Mouse (Mus musculus): ENCODE results near the gene Dcp1b. TPM values are rescaled to one million over a fixed set of nuclear protein-coding genes. Genes with fewer than 3 reads are reported as not detected.

The Dcp1b gene
- polyA plus RNA-seq, 1 experiment from 2014 or later, result 6.7 TPM

DNA sequence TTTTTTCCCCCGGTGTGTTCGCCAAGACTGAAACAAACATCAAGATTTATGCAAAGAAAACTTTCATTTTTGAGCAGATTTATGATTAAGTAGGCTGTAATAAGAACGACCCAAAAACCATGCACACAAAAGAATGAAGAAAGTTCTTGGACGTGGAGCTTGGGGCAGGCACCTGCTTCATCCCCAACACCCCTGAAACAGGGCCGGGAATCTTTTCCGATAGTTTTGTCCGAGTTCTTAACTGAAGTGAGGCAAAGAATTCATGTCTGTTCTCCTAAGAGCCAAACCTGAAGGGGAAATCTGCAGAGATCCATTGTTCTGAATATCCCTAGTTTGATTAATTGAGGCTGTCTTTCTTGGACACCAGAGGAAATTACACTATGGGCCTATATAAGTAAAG lies 1.1 kb downstream of the Dcp1b start:
- no peak overlapping the region for H3K9ac ChIP-seq
- 72% methylated on average over 7 of the region's 7 CpGs for WGBS
- no peak for ATAC-seq
- peak overlapping the region; percentile 61 for H3K4me2 ChIP-seq (replicated peaks)
- no peaks in the 10 kb centered on the region for H3K27me3 ChIP-seq (replicated peaks)
- H3K4me1 ChIP-seq (replicated peaks), result no peaks in the 10 kb centered on the region
- H3K27ac ChIP-seq, result no peak overlapping the region
- H3K4me3 ChIP-seq (replicated peaks), result peak overlapping the region; percentile 76
- H3K9me3 ChIP-seq, result no peaks in the 10 kb centered on the region
- H3K36me3 ChIP-seq, result no peaks in the 10 kb centered on the region

DNA sequence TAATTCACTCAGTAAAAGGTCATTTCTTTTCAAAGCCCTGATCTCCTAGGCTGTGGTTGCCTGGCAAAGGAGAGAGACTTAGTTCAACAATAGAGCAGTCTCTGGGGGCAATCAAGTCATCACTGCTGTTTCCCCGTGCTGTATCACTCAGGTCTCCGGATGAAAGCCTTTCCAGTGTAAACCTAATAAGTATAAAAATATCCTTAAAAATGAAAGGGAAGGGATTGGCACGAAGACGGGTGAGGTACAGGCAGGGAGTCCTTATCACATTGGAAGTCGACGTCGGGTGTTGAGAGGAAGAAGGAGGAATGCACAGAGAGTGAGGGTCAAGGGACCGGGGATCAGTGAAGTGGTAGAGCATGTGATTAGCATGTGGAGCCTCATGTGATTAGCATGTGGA lies 2.0 kb downstream of the Dcp1b start:
- no peaks in the 10 kb centered on the region for H3K36me3 ChIP-seq
- H3K4me3 ChIP-seq (replicated peaks), result no peak overlapping the region
- H3K4me2 ChIP-seq (replicated peaks), result 0 out of 2 replicates have a peak overlapping the region, but pooled peaks have one; percentile 1
- WGBS, result 65% methylated on average over 8 of the region's 8 CpGs
- H3K27me3 ChIP-seq (replicated peaks), result no peaks in the 10 kb centered on the region
- H3K9me3 ChIP-seq, result no peaks in the 10 kb centered on the region
- H3K4me1 ChIP-seq (replicated peaks), result no peaks in the 10 kb centered on the region
- no peak for ATAC-seq
- H3K27ac ChIP-seq, result no peak overlapping the region
- no peak overlapping the region; the same call in 1 of the 2 replicates for H3K9ac ChIP-seq

DNA sequence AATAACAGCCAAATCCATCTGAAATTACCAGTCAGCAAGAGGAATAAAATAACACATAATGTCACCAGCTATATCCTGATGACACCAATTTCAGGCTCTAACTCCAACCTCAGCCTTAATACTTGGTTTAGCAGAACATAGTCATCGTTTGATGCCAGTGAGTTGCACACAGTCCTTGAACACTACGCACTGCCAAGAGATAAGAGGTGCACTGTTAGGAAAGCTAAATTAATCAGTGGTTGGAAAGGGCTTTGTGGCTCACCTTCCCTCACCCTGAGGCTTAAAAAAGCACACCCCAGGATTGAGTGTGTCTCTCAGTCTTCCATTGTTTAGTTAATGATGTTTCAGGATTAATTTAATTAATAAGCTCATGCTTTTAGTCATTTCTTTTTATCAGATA lies 5.1 kb downstream of the Dcp1b start:
- 85% methylated on average over 2 of the region's 2 CpGs for WGBS

DNA sequence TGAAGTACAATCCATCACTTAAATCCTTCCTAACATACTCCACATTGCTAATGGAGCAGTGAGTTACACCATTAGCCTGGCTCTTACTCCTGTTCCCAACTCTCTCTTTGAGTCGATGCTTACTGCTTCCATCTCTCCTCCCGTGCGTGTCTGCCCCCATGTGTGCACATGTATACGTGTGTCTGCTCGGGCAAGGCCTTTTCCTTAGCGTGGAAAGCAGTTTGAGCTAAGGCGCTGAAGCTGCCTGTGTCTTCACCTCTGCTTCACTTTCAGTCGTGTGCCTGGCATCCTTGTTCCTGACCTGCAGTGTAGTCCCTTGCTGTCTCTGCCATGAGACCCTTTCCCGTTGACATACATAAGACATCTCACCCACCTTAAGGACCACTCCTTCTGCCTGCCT lies 7.2 kb downstream of the Dcp1b start:
- Histone ChIP-seq H3K9me3 (no peaks in the 10 kb centered on the region), H3K36me3 (no peaks in the 10 kb centered on the region), H3K9ac (no peak overlapping the region), H3K4me3 (replicated peaks) (no peak overlapping the region), H3K27ac (no peak overlapping the region), H3K4me1 (replicated peaks) (no peaks in the 10 kb centered on the region), H3K27me3 (replicated peaks) (no peaks in the 10 kb centered on the region), H3K4me2 (replicated peaks) (no peak overlapping the region)
- WGBS, result 74% methylated on average over 9 of the region's 9 CpGs
- no peak for ATAC-seq

More for the DNA sequence above, 5.1 kb downstream of the Dcp1b start:
- Histone ChIP-seq H3K4me1 (replicated peaks) (no peaks in the 10 kb centered on the region), H3K36me3 (no peaks in the 10 kb centered on the region), H3K9ac (no peak overlapping the region), H3K9me3 (no peaks in the 10 kb centered on the region), H3K27ac (no peak overlapping the region), H3K4me3 (replicated peaks) (no peak overlapping the region), H3K4me2 (replicated peaks) (no peak overlapping the region), H3K27me3 (replicated peaks) (no peaks in the 10 kb centered on the region)
- ATAC-seq, result no peak

DNA sequence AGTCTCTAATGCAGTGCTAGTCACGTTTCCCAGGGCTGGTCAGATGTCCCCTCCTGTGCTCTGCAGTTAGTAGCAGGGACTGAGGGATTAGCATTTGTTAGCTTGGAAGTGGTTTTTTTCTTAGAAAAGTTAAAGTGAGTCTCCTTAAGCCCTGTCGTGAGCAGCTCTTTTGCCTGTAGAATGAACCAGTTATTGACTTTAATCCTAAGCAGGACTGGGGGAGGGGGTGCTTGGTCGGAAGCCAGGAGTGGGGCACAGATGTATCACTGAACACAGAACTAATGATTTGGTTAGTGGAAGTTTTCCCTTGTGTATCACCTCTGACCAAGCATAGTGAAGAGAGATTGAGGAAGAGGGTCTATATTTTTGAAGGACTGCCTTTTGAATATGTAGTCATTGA lies 8.7 kb downstream of the Dcp1b start:
- Histone ChIP-seq H3K4me2 (replicated peaks) (no peak overlapping the region), H3K27ac (no peak overlapping the region), H3K36me3 (no peaks in the 10 kb centered on the region), H3K9ac (no peak overlapping the region), H3K27me3 (replicated peaks) (no peaks in the 10 kb centered on the region), H3K4me1 (replicated peaks) (no peaks in the 10 kb centered on the region), H3K9me3 (no peaks in the 10 kb centered on the region), H3K4me3 (replicated peaks) (no peak overlapping the region)
- 67% methylated on average over 3 of the region's 3 CpGs for WGBS
- ATAC-seq, result no peak

DNA sequence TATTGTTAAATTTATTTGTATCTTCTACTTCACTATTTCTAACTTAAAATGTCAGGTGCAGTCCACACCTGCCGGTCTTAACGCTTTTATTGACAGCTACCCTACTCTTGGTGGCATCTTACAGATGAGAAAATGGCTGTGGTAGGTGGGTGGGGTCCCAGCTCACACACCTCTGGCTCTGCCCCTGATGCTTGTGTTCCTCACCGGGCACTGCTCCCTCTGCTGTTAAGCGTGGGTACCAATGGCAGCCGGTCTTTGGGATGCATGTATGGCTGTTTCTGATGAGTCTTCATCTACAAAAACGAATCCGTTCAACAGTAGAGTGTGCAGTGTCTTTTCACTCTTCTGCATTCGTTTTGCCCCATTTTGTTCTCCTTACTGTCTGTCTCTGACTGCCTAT lies 11.6 kb downstream of the Dcp1b start:
- Histone ChIP-seq H3K4me2 (replicated peaks) (no peak overlapping the region), H3K27ac (no peak overlapping the region), H3K9me3 (no peaks in the 10 kb centered on the region), H3K4me3 (replicated peaks) (no peak overlapping the region), H3K27me3 (replicated peaks) (no peaks in the 10 kb centered on the region), H3K36me3 (no peaks in the 10 kb centered on the region), H3K4me1 (replicated peaks) (no peaks in the 10 kb centered on the region), H3K9ac (no peak overlapping the region)
- WGBS, result 51% methylated on average over 8 of the region's 8 CpGs
- ATAC-seq, result no peak

DNA sequence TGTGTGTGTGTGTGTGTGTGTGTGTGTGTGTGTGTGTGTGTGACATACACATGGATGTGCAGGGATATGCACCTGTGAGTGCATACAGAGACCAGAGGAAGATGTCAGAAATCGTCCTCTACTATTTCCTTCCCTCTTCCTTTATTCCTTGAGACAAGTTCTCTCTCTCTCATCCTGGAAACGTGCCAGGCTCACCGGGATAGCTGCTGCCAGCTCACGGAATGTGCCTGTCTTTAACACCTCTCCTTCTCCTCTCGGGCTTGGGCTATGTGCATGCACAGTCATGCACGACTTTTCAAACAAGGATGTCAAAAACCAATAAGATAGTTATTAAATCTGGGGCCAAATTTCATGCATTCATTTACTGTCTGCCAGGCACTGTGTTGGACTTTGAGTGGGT lies 12.6 kb downstream of the Dcp1b start:
- H3K4me2 ChIP-seq (replicated peaks), result no peak overlapping the region
- 73% methylated on average over 6 of the region's 6 CpGs for WGBS
- no peaks in the 10 kb centered on the region for H3K36me3 ChIP-seq
- H3K9ac ChIP-seq, result no peak overlapping the region
- no peak overlapping the region for H3K4me3 ChIP-seq (replicated peaks)
- no peaks in the 10 kb centered on the region for H3K4me1 ChIP-seq (replicated peaks)
- no peak overlapping the region for H3K27ac ChIP-seq
- H3K27me3 ChIP-seq (replicated peaks), result no peaks in the 10 kb centered on the region
- H3K9me3 ChIP-seq, result no peaks in the 10 kb centered on the region
- no peak for ATAC-seq

DNA sequence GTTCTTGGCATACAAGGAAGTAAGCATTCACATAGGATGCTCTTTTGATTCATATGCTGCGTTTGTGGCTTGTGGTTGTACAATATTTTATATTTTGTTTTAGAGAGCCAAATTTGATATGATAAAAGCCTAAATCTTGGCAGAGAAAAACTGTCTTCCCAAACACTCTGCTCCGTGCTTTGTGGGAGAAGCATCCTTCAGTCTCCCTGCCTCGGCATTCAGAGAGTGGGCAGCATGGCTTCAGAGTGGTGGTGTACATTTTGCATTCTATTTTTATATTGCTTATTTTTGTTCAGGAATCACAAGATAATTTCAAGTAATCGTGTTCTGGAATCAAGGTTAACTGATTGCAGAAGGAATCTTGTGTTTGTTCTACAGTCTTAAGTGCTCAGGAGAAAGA lies 16.4 kb downstream of the Dcp1b start:
- ATAC-seq, result no peak
- Histone ChIP-seq H3K36me3 (0 out of 2 replicates have a peak, but pooled peaks cover 2% of the 10 kb centered on the region), H3K27me3 (replicated peaks) (no peaks in the 10 kb centered on the region), H3K9ac (no peak overlapping the region), H3K9me3 (no peaks in the 10 kb centered on the region), H3K27ac (no peak overlapping the region), H3K4me2 (replicated peaks) (no peak overlapping the region), H3K4me3 (replicated peaks) (no peak overlapping the region), H3K4me1 (replicated peaks) (peaks cover 3% of the 10 kb centered on the region; the same call in 1 of the 2 replicates)
- WGBS, result 82% methylated on average over 4 of the region's 4 CpGs

DNA sequence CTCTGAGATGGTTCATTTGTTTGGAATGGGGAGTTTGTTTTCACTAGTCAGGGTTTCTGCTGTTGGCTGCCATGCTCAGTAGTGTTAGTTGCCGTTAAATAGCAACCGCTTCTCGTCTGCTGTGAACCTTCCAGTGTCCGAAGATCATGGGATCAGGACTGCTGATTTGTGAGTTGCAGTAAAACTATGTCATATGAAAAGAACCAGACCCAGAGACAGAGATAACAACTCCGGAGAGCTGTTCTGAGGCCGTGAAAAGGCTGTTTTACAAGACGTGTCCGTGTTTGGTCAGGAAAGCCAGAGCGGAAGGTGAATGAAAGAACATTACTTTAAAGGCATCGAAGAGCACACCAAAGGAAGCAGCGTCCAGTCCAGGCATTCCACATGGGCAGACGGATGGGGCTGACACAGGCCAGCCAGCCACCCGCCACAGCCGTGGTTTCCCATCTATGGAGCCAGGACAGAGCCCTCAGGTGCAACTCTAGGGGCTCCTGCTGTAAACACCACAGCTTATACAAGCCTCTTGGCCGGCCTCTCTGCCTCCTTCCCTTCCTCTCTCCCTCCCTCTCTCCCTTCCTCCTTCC lies 18.6 kb downstream of the Dcp1b start:
- H3K27ac ChIP-seq, result peak overlapping the region; percentile 66

DNA sequence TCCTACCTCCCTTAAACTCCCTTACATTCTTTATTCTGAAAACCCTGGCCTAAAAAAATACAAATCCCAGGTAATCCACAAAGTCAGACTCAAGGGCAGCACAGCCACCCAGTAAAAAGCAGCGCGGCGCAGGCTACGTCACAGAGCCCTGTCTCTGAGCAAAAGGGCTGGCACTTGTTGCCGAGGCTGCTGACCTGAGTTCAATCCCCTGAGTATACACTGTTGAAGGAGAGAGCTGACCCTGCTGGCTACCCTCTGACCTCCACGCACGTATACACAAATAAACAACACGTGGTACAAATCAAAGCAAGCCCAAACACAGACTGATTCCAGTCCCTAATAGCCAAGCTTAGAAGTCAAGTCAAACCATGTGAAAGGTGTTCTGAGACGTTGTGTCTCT lies 19.1 kb downstream of the Dcp1b start:
- Histone ChIP-seq H3K9me3 (no peaks in the 10 kb centered on the region), H3K4me2 (replicated peaks) (no peak overlapping the region), H3K4me1 (replicated peaks) (peaks cover 3% of the 10 kb centered on the region; the same call in 1 of the 2 replicates), H3K36me3 (0 out of 2 replicates have a peak, but pooled peaks cover 2% of the 10 kb centered on the region), H3K27ac (peak overlapping the region; percentile 66), H3K4me3 (replicated peaks) (no peak overlapping the region), H3K27me3 (replicated peaks) (no peaks in the 10 kb centered on the region), H3K9ac (no peak overlapping the region)
- 66% methylated on average over 9 of the region's 9 CpGs for WGBS
- no peak for ATAC-seq

More for the DNA sequence above, 18.6 kb downstream of the Dcp1b start:
- H3K9ac ChIP-seq, result no peak overlapping the region
- H3K4me1 ChIP-seq (replicated peaks), result peaks cover 3% of the 10 kb centered on the region; the same call in 1 of the 2 replicates
- no peaks in the 10 kb centered on the region for H3K9me3 ChIP-seq
- no peak overlapping the region for H3K4me3 ChIP-seq (replicated peaks)
- no peaks in the 10 kb centered on the region for H3K27me3 ChIP-seq (replicated peaks)
- ATAC-seq, result peak; percentile 34; the same call in 1 of the 2 replicates
- 54% methylated on average over 15 of the region's 15 CpGs for WGBS
- no peak overlapping the region for H3K4me2 ChIP-seq (replicated peaks)
- 0 out of 2 replicates have a peak, but pooled peaks cover 2% of the 10 kb centered on the region for H3K36me3 ChIP-seq

DNA sequence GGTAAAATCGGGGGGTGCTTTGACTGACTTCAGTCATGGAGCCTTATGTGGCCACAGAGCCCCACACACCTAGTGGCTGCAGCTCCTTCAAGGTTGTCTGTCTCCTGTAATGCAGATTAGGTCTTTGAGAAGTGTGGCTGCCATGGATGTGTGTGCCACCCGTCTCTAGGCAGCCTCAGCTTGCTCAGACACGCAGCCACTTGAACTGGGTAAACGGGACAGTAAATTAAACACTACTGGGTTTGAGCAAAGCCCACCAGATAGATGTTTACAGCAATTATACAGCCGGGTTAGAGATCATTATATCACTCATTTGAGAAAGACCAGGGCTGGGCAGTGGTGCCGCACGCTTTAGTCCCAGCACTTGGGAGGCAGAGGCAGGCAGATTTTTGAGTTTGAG lies 19.5 kb downstream of the Dcp1b start:
- H3K27me3 ChIP-seq (replicated peaks), result no peaks in the 10 kb centered on the region
- H3K9me3 ChIP-seq, result no peaks in the 10 kb centered on the region
- H3K4me3 ChIP-seq (replicated peaks), result no peak overlapping the region
- peaks cover 3% of the 10 kb centered on the region; the same call in 1 of the 2 replicates for H3K4me1 ChIP-seq (replicated peaks)
- WGBS, result 52% methylated on average over 7 of the region's 7 CpGs
- H3K27ac ChIP-seq, result 0 out of 2 replicates have a peak overlapping the region, but pooled peaks have one; percentile 66
- no peak overlapping the region for H3K4me2 ChIP-seq (replicated peaks)
- no peak for ATAC-seq
- no peak overlapping the region for H3K9ac ChIP-seq
- 0 out of 2 replicates have a peak, but pooled peaks cover 2% of the 10 kb centered on the region for H3K36me3 ChIP-seq

DNA sequence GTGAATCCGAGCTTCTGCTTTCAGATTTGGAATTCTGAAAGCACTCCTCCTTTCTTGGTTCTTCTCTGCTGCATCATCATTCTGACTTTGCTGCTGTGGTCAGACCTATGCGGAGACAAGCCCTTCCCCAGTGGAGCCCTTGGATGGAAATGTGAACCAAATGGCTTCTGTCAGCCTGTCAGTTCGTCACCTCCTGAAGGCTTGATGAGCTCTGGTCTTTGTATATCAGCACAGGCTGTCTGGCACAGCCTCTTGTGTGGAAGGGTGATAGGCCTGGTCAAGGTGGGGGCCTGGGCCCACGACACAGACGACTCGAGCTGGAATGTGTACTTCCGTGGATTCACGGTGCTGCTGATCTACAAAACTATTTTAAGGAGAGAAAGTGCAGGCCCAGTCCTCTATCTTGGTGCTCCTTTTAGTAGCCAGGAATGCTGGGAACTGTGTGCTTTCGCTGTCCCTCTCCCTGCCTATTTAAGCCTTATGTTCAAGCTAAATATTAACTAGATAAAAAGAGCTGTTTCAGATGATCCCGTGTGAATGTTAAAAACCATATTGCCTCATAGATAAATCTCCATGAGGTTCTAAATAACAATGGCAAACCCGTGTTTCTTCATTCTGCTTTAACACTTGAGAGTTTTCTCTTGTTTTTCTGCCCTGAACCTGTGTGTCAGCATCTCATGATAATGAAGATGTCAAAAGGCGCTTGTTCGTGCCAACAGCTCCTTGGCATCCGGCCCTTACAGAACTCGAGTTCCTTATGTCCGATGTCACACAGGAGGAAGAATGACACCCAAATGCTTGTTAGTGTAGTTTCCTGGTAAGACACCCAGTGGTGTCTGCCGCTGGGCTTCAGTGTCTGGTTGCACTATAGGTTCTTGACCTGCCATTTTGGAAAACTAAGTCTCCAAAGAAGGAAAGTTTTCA lies 21.6 kb downstream of the Dcp1b start, which contains the start of gene Cacna1c:
Gene Cacna1c (minus strand): TSS at position 37 of the 924 bp plus-strand sequence.
- no peak within 1 kb of the TSS for H3K4me2 ChIP-seq (replicated peaks)
- 49% methylated on average over 17 of the region's 17 CpGs for WGBS
- no peaks in the 10 kb centered on the region for H3K27me3 ChIP-seq (replicated peaks)
- peak; percentile 55 for ATAC-seq
- H3K9ac ChIP-seq, result no peak within 1 kb of the TSS
- H3K4me3 ChIP-seq (replicated peaks), result no peak within 1 kb of the TSS
- H3K36me3 ChIP-seq, result 0 out of 2 replicates have a peak, but pooled peaks cover 2% of the 10 kb centered on the region
- H3K9me3 ChIP-seq, result no peaks in the 10 kb centered on the region
- peaks cover 3% of the 10 kb centered on the region; the same call in 1 of the 2 replicates for H3K4me1 ChIP-seq (replicated peaks)
- no peak within 1 kb of the TSS for H3K27ac ChIP-seq

All from intestine, embryonic 15.5 days (tissue).